Mouse (Mus musculus) CD4-positive, CD25-positive, alpha-beta regulatory T cell, adult 2 months (primary cell): ENCODE results near the gene Jakmip3.

Experiments
- DNase-seq: peaks from one replicate; pipeline ENCODE4 v3.0.0-alpha.2; 2012; ENCODE audit warnings: low read depth, low spot score

The Jakmip3 gene

DNA sequence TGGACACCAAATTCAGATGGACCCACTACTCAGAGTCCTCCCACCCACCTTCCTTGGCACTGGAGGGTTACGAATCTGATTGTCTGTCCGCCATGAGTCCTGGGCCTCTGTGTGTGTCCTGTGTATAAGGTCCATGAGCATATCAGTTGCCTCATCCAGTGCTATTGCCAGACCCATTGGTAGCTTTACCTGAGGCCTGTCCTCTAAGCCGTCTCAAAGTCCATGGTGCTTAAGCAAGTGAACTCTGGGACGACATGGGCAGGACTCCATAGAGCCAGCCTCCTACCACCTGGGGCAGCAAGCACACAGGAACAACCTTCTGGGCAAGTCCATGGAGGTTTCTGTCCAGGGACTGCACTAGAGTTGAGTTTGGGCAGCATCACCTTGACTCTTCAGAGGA, 90.7 kb downstream of the Jakmip3 start:
- no peak for DNase-seq

DNA sequence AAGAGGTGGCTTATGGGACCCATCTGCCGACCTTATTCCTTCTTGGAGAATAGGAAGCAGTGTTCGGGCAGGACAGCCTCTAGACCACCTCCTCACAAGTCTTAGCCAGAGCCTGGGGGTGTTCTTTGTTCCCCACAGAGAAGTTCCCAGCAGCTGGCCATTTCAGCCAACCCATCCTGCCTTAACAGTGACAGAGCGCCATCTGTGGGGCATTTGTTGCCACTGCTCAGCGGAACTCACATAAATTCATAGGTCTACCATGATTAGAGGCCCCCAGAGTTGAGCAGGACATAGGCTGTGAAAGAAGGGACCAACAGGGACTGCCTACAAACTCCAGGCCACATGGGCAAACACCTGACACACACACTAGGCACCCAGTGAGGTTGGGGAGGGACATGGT, 122.9 kb downstream of the Jakmip3 start:
- DNase-seq: no peak

DNA sequence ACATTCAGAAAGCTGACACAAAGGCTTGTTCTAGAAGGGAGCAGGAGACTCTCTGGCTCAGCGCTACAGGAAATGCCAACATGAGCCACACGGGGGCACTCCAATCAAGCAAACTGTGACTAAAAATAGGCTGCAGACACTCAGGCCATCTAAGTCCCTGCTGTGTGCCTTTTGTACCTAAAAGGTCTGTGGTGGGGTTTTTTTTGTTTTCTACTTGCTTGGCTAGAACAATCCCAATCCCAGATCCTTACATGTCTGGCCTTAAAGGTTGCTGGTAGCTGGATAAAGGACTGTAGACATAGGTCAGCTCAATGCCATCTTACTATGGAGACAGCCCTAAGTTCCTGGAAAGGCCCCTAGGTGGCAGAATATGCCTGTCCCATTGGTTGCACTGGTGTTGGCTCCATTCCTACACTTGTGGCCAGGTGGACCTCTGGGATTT, 127.7 kb downstream of the Jakmip3 start:
- peak; percentile 50 for DNase-seq

DNA sequence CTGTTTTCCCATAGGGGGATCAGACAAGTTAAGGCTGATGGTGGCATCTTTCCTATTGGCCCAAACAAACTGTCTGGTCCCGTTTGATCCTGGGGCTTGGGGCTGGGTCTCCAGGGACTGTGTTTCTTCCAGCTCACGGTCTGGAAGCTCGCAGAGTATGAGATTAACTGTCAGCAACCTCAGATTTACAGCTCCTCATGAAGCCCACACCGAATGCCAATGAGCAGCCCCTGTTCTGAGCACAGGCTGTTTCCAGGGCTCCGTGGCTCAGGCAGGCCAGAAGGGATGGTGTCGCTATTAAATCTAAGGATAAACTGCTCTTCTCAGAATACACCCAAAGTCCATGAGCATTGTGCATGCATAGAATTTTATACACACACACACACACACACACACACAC, 133.7 kb downstream of the Jakmip3 start:
- no peak for DNase-seq

DNA sequence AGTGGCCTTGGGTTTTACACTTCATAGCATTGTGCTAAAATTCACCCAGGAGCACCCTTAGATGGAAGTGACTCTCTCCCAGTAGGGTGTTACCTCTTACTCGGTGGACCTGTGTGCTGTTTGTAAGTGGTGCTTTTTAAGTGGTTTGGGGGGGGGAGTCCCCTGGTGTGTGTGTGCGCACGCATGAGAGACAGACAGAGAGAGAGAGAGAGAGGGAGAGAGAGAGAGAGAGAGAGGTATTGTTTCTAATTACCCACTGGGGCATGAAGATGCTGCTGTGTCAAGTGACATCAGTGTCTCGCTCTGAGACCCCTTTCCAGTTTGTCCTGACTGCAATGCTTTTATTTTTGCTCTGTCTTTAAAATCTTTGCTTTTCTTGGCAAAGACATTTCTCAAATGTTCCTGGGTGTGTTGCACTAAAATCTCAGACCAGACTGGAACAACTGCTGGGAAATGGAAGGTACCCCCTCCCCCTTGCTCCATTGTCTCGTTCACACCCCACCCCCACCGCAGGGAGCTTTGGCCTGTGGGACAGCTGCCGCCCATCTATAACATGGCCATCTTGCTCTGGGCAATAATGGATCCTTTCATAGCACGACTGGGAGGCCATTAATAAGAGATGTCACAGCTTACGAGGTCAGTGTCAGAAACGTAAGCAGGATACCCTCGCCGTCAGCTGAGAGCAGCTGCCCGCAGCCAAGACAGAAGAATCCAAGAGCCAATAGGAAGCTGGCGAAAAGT, 134.7 kb downstream of the Jakmip3 start:
- DNase-seq: no peak

DNA sequence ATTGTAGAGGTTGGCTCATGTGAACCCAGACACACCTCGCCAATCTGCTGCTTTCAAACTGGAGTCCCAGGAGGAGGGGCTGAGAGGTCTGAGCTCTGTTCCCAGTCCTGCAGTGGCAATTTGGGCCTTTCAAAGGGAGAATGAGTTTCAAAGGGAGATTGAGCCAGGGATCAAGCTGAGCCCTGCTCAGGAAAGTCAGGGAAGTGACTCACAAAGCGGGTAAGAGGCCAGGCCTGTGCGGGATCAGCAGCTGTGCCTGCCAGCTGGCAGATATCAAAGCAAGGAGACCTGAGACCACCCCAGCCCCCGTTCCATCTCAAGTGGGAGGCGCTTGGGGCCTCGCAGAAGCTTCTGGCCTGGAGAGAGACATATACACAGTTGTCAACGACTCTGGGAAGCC, 136.8 kb downstream of the Jakmip3 start:
- no peak for DNase-seq

DNA sequence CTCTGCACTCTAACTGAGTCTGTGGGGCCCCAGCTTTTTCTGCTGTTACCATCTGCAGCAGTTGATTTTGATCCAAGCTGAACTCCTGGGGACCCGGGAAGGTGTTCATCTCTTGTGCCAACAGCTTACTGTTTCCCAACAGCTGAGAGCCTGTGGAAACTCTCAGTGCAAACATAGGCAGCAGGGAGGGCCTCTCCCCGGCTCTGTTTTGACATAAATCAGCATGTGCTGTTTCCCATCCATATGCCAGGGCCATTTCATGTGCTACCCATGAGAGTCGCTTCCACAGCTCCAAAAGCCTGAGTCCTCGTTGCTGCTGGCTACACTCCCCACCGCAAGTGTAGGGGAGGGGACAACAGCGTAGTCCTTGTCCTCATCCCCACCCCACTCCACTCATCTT, 137.7 kb downstream of the Jakmip3 start:
- no peak for DNase-seq

DNA sequence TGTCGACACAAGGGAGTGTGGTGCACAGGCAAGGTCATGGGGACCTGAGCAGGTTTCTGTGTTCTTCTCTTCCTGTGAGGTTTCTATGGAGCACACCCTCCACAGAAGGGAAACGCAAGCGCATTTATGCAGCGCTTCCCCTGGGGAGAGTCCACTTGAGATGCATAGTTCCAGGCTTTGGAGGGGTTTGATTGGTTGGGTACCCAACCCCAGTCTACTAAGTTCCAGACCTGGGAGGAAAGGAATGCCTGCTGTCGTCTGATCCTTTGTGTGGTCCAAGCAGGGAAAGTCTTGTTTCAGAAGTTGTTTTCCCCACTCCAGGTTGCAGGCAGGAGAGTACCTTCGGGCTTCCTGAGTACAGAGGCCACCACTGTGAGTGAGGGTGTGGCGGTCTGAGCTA, 138.6 kb downstream of the Jakmip3 start:
- DNase-seq: no peak

DNA sequence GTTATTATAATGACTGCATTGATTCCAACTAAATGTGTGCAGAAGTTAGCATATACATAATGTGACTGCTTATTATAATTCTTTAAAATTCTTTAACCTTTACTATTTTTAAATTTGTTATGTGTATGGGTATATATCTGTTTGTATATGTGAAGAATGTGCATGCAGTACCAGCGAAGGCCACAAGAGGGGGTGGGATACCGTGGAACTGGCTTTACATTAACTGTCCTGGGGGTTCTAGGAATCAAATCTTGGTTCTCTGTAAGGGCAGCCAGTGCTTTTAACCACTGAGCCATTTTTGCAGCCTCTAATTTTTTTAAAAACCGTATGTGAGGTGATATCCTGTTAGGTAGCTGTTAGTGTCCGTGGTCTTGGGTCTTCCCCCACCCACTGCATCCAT, 140.2 kb downstream of the Jakmip3 start:
- DNase-seq: peak; percentile 5

DNA sequence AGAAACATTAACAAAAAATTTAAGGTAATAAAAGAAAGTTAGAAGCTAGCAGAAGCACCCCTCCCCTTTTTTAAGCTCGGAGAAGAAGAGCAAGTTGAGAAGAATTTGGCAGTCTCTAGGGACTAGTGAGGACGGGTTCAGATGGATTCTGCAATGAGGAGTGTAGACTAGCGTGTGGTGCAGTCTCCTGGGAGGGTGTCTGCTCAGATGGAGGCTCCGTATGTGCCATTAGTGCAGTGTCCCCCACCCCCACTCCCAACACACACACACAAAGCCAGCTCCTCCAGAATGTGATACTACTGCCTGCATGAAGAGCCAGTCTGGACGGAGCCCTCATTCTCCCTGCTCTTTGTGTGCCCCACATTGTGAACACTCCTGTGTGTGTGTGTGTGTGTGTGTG, 140.6 kb downstream of the Jakmip3 start:
- DNase-seq: no peak

DNA sequence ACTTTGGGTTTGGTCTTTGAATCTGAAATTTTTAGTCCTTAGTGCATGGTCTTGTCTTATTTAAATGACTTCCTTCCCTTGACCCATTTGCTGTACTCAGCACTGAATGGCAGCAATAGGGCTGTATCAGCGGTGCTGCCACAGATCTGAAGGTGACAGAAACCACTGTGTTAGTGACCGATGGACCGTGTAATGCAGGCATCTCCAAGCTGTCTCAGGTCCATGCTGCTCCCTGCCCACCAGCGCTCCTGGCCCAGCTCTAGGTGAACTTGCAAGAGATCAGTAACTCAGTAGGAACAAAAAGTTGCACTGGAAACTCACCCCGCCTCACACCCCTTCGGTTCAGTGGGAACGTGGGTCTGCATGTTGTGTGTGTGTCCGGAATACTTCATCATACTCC, 141.8 kb downstream of the Jakmip3 start:
- no peak for DNase-seq

DNA sequence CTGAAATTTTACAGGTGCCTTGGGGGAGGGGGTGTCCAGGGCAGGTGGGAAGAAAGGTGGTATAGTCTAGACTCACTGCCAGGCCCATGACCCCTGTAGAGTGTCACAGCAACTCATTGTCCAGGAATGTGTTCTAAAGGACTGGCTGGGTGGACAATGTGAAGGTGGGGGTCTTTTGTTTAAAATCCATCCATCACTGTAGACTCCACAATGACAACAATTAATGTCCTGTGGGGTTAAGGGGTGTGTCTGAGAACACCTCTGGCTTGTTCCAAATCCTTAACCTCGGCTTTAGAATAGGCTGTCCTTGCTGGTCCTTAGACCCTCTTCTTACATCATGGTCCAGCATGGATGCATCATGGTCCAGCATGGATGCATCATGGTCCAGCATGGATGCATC, 143.8 kb downstream of the Jakmip3 start:
- DNase-seq: no peak

DNA sequence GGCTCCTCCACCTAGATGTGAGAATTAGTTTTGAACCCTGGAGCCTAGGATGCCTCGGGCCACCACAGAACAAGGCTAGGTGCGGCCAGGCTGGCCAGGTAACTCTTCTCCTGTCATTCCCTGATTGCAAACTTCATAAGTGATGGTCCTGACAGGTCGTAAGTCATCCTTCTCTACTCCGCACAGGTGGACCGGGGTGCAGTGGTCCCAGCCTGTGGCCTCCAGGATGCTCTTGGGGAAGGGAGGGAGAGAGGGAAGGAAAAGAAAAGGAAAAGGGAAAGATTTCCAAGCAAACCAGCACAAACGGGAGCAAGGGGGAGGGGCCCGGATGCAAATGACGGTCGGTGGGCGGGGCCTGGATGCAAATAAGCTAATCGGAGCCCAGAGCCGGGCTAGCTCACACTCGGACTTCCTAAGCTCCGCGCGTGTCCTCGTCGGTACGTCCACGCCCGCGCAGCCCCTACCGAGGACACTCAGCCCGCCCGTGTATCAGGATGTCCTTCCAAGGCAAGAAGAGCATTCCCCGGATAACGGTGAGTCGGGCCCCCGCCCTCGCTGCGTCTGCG, 145.2 kb downstream of the Jakmip3 start, which contains the start of gene Dpysl4:
TSS of gene Dpysl4 (plus strand) at position 373 of the 566 bp plus-strand sequence.
- DNase-seq: no peak

DNA sequence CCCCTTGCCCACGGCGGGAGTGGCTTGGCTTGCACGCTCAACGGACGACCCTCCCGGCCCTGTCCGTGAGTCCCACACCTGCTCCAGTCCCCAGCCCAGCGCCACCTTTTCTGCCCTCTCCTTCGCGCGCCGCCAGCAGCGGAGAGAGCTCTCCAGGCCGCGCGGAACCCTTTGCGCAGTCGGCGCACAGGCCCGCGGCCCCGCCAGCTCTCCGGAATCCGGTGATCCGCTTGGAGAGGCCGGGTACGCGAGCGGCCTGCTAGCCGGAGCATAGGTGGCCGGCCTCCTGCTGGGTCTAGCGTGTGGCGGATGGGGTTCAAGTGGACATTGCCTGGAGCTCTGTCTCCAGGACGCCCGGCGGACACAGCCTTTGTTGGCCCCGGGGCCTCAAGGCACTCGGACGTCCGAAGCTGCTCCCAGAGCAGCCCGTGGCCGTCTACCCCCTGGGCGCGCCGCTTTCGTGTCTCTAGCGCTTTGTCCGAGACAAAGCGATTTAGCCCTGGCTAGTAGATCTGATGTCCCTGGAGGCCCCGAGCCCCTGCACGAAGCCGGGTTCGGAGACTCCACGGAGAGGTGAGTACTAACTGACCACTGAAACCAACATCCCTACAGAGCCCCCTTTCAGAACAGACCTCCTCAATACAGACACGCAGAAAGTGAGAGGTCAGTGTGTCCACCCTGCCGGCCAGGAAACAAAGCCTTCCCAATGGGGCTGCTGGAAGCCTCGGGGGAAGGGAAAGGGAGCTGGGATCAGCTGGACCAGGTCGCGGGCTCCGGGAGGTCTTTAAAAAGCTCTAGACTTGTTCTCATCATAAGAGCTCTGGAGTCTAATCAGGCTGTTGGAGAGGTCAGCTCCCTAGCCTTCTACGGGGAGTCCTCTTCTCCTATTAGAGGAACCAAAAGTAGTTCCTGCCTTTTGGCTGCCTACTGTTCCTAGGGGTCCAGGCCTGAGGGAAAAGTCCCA, 145.9 kb downstream of the Jakmip3 start:
- no peak for DNase-seq

DNA sequence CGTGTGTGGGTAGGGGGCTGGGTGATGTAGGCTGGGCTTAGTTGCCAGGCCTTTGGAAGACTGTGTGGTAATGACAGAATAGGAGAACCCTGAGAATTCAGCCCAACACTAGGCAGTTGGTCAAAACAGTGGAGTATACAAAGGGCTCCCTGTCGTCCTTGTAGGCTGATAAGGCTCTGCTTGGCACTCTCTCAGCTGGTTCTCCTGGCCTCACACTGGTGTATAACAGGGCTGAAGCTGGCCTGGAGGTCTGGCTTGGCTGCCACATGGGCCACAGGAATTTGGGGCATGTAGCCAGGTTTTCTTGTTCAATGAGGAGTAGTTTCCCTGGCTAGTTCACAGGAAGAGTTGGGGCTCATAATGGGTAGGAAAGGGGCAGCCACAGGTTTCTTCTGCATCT, 147.3 kb downstream of the Jakmip3 start:
- DNase-seq: no peak

DNA sequence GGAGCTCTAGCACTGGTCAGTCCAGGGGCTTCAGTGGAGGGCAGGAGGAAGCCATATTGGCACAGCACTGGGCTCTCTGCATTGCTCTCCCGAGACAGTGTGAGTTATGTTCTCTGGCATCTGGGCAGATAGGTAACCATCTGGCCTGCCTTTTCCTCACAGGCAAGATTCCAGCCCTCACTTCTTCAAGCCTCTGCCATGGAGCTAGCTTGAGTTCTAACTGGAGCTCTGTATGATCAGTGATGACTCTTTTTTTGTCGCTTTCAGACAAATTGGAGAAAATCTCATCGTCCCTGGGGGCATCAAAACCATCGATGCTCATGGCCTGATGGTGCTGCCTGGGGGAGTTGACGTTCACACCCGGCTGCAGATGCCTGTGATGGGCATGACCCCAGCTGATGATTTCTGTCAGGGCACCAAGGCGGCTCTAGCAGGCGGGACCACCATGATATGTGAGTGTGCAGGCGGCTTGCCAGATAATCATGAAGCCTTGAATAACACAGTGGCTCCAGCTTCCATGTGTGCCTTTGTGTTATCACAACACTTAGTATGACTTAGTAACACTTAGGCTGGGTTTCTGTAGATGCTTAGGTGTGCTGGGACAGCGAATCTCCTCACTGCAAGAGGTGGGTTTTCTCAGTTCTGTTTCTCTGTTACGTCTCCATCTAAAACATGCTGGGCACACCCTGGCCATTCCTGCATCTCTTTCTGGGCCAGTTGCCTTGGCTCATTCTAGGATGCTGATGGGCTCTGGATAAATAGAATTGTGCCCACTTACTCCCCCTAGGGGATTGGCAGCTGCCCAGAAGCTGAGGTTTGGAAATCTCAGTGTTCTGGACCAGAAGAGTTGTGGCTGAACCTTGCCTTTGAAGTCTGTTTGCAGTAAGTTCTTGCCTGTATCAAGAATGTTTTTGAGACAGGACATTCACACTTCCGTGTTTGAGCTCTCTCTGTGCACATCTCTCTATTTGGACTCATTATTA, 149.7 kb downstream of the Jakmip3 start:
- DNase-seq: no peak

DNA sequence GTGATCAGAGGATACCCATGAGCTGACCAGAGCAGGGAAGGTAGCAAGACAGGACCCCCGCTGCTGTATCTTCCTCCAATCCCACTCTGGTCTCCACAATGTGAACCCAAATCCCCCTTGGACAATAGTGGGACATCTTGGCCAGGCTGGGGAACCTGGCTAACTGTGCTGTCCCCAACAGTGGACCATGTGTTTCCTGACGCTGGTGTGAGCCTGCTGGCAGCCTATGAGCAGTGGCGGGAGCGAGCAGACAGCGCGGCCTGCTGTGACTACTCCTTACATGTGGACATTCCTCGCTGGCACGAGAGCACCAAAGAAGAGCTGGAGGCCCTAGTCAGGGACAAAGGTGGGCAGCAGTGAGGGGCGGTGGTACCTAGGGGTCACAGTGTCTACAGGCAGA, 151.2 kb downstream of the Jakmip3 start:
- DNase-seq: no peak

DNA sequence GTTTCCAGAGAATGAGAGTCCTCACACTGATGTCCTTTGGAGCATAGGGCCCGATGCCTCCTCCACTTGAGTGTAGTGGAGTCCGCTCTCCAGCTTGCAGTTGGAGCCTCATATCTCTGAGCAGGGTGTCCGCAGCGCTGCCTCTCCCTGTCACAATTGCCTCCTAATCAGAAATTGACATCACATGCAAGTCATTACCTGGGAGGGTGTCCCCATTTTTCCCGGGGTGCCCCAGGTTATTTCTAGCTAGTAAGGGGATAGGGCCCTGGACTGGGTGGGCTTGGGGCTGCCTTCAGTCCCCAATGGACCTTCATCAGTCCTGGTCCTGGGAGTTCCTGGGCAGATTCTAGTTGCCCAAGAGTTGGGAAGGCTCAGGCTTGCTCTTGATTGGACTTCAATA, 152.1 kb downstream of the Jakmip3 start:
- no peak for DNase-seq

DNA sequence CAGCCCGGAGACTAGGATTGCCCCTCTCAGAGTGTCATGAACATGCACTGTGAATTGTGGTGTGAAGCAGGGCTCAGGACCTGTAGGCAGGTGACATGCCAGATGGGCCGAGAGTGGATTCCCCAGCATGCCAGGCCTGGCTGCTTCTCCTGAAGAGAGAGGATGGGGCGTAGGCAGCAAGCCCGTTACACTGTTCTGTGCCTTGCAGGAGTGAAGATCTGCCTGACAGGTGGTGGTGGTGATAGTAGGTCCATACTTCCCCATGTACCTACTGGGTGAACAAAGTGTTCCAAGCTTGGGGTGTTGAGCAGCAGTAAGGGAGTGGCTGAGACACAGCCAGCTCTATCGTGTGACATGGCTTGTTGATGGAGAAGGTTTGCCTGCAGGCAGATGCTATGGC, 152.6 kb downstream of the Jakmip3 start:
- no peak for DNase-seq

DNA sequence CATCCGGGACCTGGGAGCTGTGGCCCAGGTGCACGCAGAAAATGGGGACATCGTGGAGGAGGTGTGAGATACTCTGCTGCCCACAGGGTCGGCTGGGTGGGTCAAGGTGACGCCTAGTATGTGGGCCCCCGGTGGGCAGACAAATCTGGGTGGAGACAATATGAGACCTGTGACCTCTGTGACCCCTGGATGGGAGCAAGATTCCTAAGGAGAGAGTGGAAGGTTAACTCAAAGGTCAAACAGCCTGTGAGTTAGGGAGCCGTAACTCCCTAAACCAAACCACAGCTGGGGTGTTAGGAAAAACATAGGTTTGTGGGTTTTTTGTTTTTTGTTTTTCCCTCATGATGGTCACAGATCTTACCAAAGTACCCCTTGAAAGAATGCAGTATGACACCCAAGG, 153.3 kb downstream of the Jakmip3 start:
- no peak for DNase-seq

DNA sequence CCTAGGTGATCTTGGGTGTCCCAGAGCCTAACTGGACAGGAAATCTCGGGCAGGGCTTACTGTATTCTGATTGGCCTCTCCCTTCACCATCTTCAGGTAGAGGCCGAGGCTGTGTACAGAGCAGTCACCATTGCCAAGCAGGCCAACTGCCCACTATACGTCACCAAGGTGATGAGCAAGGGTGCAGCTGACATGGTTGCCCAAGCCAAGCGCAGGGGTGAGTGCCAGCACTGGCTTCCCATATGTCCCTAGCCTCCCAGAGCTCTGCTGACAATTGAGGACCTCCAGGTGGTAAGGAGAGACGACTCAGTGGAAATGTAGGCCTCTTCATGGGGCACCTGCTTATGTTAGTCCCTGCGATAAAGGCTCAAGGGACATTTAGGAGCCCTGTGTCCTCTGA, 154.2 kb downstream of the Jakmip3 start:
- no peak for DNase-seq
